Mouse (Mus musculus) v-Abl transformed pro-B cells (cell line): Measurements from ENCODE around the gene Adamts18.
"Not testable (repeated sequence)": the region's sequence is repeated elsewhere in the genome, so short reads cannot be mapped to it uniquely, and the experiment has no call there.

Experiments used
- in situ Hi-C, 2 experiments: fragments of 400-800 bp; cut with MboI; formaldehyde crosslinking; loops; one replicate each; pipeline ENCODE4 v1.15.1; 2025; ENCODE audit not compliant: unreplicated experiment in 2 of 2

The Adamts18 gene

DNA sequence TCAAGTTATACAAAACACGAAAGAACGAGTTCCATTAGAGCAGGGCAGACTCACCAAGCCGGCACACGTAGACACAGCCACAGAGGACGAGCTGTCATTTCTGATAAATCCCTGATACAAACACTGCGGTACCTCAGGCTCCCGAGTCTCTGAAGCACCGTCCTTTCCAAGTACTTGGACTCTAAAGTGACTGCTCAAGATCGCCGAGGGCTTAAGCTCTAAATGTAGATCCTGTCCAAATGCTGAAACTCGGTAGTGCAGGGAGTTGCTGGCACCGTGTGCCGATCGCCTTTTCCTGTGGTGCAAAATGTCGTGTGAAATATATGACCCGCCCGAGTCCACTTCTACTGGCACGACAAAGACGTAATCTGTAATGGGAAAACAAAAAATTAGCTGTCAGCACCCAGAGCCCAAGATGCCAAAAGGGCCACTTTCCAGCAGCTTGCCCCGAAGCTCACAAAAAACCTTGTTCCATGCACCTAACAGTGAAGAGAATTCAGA is 3.7 kb downstream of the Adamts18 start:
- in situ Hi-C loops: no loop called here

DNA sequence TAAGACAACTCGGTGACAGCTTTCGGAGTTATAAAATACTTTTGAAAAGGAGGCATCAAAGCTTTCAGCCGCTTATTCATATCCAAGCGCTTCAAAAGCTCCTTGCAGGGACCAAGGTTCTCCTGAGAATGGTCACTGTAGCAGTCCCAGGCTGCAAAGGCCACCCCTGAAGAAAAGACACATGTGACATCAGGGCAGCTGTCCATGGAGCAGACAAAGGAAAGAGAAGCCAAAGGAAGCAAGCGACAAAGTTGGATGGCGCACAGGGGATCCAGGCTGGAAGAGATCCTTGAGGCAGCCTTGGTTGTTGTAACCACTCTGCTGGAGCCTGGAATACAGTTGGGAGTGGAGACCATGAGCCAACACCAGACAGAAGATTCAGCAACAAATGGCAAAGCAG is 10.3 kb downstream of the Adamts18 start:
- in situ Hi-C loops: no loop called here

DNA sequence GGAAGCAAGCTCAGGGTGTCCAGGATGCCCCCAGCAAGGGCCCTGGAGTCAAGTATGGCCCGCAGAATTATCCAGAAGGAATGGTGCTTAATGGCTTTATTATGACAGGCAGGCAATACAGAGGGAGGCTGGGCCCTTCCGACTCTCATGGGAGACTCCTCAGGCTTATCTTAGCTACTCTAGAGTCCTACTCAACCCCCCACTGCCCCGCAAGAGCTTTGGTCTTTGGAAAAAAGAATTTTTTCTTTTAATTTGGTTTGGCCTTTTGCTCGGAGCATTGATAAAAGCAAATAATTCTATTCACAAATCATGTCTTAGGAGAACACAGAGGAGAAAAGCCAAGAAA is 11.0 kb downstream of the Adamts18 start:
- in situ Hi-C loops: no loop called here

DNA sequence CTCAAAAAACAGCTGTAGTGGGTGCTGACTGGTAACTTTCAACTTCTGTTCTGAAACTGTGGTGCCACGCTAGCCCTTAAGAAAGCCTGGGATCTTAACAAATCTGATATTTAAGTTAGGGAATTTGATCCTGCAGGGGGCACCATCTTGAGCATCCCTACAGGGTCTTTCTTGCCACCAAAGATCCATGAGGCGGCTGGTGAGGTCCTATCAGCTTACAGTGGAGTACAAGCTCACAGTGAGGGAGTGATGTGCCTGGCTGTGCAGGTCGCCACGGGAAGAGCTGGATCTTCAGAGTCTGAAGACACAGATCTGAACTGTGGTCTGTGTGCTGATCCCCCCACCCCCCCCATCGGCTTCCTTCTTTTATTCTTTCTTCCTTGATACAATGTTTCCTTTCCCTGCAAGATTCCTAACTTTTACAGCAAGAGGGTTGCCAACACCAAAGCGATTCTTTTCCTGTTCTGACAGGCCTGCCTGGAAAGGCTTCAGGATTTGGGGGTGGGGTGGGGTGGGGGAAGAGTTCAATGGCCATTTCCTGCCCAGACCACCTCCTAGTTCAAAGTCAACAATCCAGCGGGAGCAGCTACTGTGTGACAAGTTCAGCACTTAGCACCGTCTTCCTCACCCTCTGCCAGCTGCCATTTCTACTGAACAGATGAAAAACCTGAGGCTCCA is 11.5 kb downstream of the Adamts18 start:
- in situ Hi-C loops: no loop called here

DNA sequence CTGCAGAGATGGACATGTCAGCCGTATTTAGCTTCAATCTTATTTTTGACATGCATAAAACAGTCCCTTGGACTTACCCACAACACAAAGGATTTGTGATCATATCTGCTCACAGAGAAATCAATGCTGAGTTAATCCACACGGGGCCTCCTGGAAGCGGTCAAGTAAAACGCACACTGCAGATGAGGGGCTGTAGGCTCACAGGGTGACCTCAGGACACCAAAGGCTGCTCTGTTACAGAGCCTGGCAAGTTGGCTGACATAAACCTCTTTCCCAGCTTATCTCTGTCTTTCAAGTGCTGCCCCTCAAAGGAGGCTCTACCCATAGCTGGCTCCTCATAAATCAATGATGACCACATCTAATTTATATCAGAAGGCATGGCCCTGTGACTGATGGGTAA is 14.9 kb downstream of the Adamts18 start:
- in situ Hi-C loops: no loop called here

DNA sequence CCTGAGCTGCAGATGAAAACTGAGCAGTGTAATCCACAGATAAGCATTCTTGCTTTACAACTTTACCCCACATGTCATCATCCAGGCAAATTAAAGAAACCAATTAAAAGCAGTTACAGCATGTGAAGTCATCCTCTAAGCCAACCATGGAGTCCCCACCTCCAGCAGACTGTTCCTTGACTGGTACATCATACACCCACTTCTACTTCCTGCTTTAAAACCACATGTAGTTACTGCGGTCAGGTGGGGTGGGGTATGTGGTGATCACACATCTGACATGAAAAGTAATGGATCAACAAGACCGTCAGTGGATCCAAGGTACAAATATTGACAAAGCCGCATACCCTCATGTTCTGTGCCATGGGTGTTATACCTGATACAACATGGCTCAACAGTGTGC is 21.3 kb downstream of the Adamts18 start:
- in situ Hi-C loops: no loop called here

DNA sequence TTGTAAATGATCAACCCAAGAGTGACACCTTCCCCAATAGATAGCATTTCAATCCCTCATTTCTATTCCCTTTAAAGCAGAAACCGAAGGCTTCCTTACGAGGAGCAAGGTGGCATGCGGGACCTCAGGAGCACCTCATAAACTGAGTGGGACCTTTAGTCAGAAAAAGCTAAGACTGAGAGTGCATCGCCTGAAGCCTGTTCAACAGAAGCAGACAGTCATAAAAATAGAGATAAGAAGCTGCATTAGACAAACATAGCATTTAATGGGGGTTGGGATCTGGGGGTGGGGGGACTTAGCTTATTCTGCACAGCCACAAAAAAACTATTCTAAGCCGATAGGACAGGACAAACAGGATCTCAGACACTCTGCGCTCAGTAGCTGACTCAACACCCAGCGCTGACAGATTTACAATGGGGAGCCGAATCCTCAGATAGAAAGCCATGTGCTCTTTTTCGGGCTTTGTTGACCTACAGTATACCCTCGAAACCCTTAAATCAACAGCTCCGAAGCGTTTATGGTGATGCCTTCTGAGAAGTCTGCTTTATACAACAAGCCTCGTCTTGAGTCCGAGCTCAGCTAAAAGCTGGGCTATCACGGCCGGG is 27.5 kb downstream of the Adamts18 start:
- in situ Hi-C loops: no loop called here

DNA sequence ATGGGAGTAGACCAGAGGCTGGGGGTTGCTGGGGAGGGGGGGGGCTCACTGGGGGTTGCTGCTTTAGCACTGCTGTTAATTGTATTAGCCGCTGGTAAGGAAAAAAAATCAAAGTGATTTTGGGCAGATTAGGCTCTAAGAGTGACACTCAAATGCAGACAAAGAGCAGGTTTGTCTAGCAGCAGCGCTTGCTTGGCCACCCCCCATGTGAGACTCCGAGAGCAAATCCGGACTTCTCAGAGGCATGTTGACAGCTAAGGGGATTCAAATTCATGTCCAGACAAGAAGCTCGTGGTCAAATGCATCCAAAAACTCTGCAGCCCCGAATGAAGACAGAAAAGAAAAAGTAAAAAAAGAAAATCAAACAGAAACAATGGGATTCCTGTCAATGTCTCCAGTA is 34.6 kb downstream of the Adamts18 start:
- in situ Hi-C loops: no loop called here

DNA sequence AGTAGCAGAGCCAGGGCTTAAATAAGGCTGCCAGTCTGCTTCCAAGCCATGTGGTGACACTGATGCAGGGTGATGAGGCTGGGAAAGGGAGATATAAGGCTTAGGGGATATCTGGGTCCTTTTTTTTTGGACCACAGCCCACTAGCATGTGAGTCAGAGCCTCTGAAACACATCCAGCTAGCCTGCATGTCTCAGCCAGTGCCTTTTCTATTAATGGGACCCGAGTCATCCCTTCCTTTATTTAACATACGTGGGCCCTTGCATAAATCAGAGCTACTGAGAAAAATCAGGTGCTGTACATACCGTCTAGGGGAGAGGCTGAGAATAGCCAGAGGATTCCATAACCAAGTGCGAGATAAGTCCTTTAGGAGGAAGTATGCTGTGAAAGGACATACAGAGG is 37.0 kb downstream of the Adamts18 start:
- in situ Hi-C loops: no loop called here

DNA sequence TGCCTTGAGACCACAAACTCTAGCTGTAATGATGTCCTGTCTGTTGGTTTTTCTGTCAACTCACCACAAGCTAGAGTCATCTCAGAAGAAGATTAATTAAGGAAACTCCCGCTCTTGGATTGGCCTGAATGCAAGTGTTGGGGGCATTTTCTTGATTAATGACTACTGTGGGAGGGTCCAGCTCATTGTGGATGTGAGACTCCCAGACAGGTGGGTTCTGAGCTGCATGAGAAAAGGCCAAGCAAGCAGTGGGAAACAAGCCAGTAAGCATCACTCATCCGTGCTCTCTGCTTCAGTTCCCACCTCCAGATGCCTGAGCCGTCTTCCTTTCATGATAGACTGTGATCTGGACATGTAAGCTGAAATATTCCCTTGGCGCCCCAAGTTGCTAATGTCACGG is 38.6 kb downstream of the Adamts18 start:
- in situ Hi-C loops: no loop called here

DNA sequence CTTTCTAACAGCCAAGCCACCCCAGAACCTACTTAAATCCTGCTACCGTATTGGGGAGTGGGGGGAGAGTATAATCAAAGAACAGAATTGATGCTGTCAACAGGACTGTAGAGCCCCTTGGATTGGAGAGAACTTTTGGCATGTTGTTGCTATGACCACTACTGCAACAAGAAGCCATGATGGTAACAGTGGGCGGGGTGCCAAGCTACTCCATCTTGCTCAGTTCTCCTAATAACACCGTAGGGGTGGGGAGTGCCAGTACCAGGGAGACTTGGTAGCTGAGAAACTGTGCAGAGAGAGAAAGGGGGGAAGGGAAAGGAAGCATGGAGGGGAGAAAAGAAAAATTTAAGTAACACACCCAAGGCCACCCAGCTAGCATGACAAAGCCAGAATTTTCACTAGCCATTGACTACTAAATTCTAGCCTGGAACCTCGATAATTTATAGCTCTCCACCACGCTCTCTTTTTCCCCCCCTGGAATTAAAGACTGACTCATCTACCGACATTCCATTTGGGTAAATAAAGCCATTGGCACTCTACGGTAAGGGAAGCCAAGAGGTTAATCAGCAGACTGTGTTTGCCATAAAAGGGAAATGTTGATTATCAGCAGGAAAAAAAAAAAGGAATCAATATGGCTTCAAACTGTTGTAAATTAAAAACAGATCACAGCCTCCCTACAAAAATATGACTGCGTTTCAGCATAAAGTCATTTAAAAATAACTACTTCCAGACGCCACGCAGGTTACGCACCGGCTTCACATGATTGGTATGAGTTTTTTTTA is 44.5 kb downstream of the Adamts18 start:
- in situ Hi-C loops: no loop called here

DNA sequence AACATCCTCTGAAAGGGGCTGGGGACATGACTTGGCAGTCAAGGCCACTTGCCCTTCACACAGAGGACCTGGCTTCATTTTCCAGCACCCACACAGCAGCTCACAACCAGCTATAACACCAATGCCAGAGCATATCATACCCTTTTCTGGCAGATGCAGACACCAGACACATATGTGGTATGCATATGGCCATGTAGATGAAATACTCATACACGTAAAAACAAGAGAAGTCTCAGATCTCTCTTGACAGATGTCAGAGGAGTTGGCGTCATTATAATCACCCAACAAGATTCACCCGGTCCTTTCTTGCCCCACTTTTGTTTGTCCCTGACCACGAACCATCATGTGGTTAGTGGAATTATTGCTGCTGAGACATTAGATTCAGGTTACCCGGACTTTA is 47.0 kb downstream of the Adamts18 start:
- in situ Hi-C loops: no loop called here

DNA sequence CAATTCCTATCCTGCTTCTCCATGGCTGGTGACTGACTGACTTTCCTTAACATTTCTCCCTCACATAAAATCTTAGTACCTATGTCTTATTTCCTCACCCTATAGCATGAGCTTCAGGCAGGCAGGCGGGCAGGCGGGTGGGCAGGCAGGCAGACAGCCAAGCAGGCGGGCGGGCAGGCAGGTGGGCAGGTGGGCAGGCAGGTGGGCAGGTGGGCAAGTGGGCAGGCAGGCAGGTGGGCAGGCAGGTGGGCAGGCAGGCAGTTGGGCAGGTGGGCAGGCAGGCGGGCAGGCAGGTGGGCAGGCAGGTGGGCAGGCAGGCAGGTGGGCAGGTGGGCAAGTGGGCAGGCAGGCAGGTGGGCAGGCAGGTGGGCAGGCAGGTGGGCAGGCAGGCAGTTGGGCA is 48.0 kb downstream of the Adamts18 start:
- in situ Hi-C loops: not testable (repeated sequence)

DNA sequence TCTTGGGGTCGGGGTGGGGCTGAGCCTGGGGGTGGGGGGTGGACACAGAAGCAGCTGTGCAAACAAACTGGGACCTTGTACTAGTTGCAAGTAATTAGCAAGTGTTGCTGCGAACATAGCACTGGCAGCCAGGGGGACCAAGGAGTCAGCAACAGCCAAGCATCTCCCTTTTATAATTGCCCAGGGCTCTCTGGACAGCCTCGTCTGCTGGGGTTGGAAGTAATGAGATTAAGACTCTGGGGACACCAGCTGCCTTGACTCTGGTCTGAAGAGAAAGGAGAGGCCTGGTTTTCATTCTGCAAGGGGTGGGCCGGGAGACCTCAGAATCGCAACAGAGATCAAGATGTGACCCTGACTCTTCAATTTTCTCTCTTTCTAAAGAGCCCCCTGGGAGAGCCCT is 49.0 kb downstream of the Adamts18 start:
- in situ Hi-C loops: no loop called here

DNA sequence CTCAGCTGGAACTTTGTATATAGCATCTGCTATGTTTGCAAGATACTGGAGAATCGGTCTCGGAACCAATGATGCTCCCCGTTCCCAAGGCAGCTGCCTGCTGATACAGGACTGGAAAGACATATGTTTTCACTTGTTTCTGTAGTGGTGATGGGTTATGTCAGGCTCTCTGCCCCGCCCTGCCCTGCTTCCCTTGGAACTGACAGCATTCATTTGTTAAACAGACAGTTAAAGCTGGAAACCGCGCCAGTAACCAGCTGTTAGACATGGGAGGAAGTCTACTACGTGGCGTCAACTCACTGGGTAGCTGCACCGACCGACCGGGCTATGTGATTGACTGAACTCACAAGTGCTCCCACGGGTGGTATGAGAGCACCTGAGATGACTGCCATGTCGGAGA is 56.7 kb downstream of the Adamts18 start:
- in situ Hi-C loops: no loop called here

DNA sequence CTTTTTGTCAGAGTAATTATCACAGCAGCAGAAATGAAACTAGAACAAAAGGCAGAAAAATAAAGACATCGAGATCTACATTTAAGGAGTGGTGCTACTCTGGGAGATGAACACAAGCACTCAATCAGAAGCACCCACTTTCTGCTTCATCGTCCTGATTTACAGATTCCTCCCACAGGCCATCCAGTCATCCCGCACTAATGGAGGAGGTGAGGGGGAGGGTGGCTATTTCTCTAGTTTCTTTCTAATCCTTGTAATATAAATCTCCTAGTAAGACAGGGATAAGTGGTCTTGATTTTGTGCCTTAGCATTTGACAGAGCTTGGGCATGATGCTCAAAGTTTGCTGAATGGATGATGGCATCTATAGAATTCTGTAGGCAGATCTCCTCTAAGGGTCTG is 57.5 kb downstream of the Adamts18 start:
- in situ Hi-C loops: no loop called here

DNA sequence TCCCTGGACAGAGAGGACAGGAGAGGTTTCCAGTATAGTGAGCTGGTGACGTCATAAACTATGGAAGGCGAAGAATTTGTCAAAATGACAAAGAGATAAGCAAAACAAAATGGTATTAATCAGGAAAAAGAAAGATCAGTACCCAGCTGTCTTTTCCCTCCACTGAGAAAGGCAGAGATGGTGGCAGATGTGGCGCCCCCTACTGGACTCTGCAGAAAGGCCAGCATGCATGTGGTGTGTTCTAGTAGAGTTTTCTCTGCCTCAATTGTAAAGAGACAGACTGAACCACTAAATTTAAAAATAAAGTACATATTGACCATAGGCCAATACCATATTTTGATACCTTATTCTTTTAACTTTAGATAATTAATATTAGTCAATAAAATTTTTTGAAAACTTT is 64.8 kb downstream of the Adamts18 start:
- in situ Hi-C loops: no loop called here

DNA sequence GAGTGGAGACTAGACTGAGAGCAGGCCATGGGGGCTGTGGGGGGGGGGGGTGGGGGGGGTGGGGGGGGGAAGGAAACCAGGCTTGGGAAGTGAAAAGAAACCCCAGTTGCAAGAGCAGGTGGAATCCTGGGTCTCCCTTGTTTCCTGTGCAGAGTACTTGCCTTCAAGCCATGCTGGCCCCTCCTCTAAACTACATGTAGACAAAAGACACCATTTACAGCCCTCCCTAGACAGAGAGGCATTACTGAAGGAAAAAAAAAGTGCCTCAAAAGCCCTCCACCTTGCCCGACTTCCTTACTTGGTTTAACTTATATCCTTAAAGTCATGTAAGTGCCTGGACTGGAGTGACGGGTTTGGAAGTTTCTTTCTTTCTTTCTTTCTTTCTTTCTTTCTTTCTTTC is 67.0 kb downstream of the Adamts18 start:
- in situ Hi-C loops: no loop called here

DNA sequence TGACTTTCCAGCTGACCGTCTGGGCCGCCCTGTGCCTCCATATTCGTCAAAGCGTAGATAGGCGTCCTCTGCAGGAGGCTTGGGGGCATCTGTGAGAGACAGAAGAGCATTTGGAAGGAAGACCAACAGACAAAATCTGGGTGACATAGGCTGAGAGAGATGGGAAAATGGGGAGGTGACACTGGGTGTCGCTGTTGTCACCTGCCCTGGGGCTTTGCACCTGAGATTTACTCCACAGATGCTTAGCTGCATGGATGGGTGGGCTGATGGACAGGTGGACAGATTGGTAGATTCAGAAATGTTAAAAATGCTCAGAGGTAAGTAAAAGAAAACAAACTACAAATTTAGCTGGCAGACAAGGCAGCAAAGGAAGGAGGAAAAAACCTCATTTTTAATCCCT is 73.2 kb downstream of the Adamts18 start:
- in situ Hi-C loops: no loop called here

DNA sequence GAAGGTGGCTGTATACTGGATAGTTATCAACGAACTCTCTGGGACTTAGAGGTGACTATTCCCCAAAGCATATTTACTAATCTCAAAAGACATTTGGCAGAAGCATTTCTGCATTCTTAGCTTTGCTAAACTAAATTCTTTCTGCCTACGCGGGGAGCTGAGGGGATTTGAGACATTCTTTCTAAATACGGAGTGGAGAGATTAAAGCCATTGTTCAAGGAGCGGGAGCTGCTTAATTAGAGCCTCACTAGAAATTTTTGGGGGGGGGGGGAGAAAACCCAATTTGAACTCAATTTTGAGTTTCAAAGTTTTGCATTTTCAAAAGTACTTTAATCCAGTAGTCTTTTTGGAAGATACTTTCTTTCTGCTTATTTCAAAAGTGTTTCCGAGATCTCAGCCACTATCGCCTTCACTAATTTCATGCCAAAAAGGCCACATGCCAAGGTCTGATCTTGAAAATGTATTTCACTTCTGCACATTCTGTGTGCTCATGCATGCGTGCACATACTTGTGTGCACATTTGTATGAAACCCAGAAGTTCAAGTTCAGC is 79.6 kb downstream of the Adamts18 start:
- in situ Hi-C loops: no loop called here

DNA sequence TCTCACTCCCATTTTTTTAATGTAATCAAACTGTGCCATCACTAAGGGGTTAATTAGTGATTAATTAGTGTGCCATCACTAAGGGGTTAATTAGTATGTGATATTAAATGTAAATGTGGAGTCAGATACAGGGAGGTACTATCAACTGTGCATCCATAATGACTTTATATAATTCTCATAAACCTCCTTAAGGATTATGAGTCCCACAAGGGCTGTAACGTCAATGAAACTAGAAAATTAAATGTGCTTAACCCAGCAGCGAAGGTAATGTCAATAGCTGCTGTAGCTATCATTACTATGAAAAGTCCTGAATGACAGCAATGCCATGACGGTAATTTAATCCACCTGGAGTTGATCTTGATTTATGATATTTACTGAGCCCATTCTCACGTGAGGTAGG is 83.4 kb downstream of the Adamts18 start:
- in situ Hi-C loops: no loop called here
